Mouse (Mus musculus): ENCODE measurements around the gene Arhgef19. TPM values are rescaled to one million over a fixed set of nuclear protein-coding genes. Genes with fewer than 3 reads are reported as not detected.

Arhgef19 gene
- 20.4 and 21.8 TPM in 2 replicates for polyA plus RNA-seq (2012; rRNA removed)
- polyA plus RNA-seq (2014; fragmentation: Nextera tagmentation; extraction: Ambion mirVana), result 15.3 and 18.7 TPM in 2 replicates

DNA sequence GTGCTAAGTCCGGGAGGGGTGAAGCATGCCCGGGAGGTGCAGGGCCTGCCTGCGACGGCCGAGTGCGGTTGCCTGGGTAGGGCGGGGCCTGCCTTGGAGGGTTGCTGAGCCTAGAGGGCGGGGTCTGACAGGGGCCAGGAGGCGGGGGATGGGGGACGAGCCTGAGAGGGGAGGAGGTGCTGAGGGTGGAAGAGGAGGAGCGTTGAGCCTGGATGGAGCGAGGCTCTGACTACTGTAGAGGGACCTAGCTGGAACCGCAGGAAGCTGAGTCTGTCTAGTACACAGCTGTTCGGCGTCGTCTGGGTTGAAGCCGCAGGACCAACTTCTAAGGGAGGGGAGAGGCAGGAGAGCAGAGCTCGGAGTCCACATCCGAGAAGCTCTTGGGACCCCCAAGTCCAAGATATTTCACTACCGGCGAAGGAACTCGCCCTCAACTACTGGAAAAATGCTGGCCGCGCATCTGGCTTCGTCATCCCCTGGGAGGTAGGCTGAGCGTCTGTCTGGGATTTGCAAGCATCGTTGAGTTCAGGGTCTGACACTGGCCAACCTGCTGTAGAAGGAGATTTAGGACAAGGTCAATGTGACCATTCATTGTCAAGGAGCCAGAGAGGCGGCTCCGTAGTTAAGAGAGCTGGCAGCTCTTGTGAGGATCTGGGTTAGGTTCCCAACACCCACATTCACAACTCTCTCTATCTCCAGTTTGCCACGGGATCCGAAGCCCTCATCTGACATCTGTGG lies at the start of gene Arhgef19:
Gene Arhgef19, plus strand, starts transcription at position 112 of the 738 bp plus-strand sequence.
- Histone ChIP-seq H3K4me3 (replicated peaks; ENCODE audit: low read length) (peak within 1 kb of the TSS; percentile 46), H3K27me3 (ENCODE audit: control insufficient read depth, insufficient read depth, low read length) (peaks cover 37% of the 10 kb centered on the region), H3K9me3 (ENCODE audit: control insufficient read depth, low read length) (no peaks in the 10 kb centered on the region), H3K4me1 (ENCODE audit: control insufficient read depth, insufficient read depth, low read length) (peaks cover 36% of the 10 kb centered on the region), H3K4me2 (replicated peaks; ENCODE audit: low read depth, low read length, severe bottlenecking) (peak within 1 kb of the TSS; percentile 72), H3K9ac (ENCODE audit: low read depth, low read length, severe bottlenecking) (peak within 1 kb of the TSS; percentile 45), H3K27ac (replicated peaks; ENCODE audit: low read depth, low read length) (no peak within 1 kb of the TSS; the same call in 1 of the 2 replicates), H3K36me3 (ENCODE audit: control insufficient read depth, insufficient read depth, low read length) (no peaks in the 10 kb centered on the region)
- no peak for TF ChIP-seq POLR2A (IDR thresholded peaks at IDR 0.05; ENCODE audit: borderline replicate concordance, extremely low read depth, insufficient read depth, insufficient read length)
- under 1% methylated on average over 28 of the region's 31 CpGs for WGBS
- ATAC-seq (ENCODE audit: low FRiP score, low read depth) (peak; percentile 92), DNase-seq (ENCODE audit: low spot score) (peak; percentile 84)

DNA sequence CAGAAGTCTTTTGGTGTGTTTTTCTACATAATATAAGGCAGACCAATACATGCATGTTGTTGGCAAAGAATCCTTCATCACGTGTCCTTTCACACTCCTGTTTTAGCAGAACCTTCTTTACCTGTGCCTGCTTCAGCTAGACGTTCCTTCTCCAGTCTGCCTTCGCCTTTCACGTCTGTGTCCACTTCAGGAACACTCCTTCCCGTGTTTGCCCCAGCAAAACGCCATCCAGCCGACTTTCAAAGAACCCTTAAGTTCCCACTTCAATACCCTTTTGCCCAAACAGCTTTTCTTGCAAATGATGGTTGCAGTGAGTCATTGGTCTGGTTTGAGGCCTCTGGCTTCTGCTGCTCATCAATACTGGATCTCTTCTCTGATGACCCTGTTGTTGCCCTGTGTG lies 48.0 kb upstream of the Arhgef19 start:
- Histone ChIP-seq H3K36me3 (ENCODE audit: control insufficient read depth, insufficient read depth, low read length) (peaks cover 58% of the 10 kb centered on the region), H3K4me2 (replicated peaks; ENCODE audit: low read depth, low read length, severe bottlenecking) (no peak overlapping the region), H3K4me3 (replicated peaks; ENCODE audit: low read length) (no peak overlapping the region), H3K27ac (replicated peaks; ENCODE audit: low read depth, low read length) (no peak overlapping the region), H3K27me3 (ENCODE audit: control insufficient read depth, insufficient read depth, low read length) (no peaks in the 10 kb centered on the region), H3K9me3 (ENCODE audit: control insufficient read depth, low read length) (no peaks in the 10 kb centered on the region), H3K4me1 (ENCODE audit: control insufficient read depth, insufficient read depth, low read length) (peaks cover 18% of the 10 kb centered on the region), H3K9ac (ENCODE audit: low read depth, low read length, severe bottlenecking) (no peak overlapping the region)
- DNase-seq (ENCODE audit: low spot score) (no peak), ATAC-seq (ENCODE audit: low FRiP score, low read depth) (no peak)
- WGBS, result 88% methylated on average over 7 of the region's 7 CpGs
- TF ChIP-seq POLR2A (IDR thresholded peaks at IDR 0.05; ENCODE audit: borderline replicate concordance, extremely low read depth, insufficient read depth, insufficient read length), result no peak

DNA sequence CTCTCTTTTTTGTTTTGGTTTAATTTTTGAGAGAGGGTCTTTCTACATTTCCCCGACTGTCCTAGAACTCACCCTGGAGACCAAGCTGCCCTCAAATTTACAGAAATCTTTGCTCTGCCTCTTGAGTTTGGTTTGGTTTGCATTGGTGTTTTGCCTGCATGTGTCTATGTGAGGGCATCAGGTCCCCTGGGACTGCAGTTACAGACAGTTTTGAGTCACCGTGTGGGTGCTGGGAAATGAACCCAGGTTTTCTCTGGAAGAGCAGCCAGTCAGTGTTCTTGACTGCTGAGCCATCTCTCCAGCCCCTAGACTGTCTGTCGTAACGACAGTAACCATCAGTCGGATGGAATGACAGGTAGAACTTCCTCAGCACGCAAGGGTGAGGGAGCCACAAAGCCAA lies 44.7 kb upstream of the Arhgef19 start:
- 95% methylated on average over 6 of the region's 6 CpGs for WGBS
- no peak for DNase-seq (ENCODE audit: low spot score)
- H3K4me3 ChIP-seq (replicated peaks; ENCODE audit: low read length), result no peak overlapping the region

DNA sequence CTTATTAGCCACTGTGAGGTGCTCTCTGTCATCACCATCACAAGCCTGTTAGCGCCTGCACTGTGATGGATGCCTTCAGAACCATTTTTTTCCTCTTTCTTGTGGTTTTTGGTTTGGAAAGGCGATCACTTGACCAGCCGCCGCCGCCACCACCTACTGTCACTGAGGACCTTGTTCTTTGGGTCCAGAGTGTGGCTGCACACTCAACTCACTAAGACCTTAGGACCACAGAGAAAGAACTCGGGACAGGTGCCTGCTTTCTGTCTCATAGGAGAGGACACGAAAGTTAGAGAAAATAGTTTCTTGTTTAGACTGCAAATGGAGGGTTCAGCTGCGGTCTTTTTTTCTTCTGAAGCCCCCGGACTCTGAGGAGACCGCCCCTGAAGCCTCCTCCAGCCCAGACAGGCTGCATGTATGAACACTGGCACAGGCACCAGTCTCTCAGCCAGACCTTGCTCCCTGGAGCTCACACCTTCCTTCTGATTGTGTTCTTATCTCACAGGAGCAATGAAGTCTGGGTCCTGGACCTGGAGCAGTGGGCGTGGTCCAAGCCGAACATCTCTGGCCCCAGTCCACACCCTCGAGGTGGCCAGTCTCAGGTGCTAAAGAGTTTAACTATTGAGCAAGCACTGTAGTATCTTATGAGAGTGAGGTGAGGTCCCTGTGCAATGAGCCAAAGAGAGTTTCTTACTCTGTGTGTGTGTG lies 42.2 kb upstream of the Arhgef19 start:
- H3K27ac ChIP-seq (replicated peaks; ENCODE audit: low read depth, low read length), result no peak overlapping the region
- no peaks in the 10 kb centered on the region for H3K4me1 ChIP-seq (ENCODE audit: control insufficient read depth, insufficient read depth, low read length)
- WGBS, result 97% methylated on average over 13 of the region's 13 CpGs
- no peaks in the 10 kb centered on the region for H3K27me3 ChIP-seq (ENCODE audit: control insufficient read depth, insufficient read depth, low read length)
- no peak for TF ChIP-seq POLR2A (IDR thresholded peaks at IDR 0.05; ENCODE audit: borderline replicate concordance, extremely low read depth, insufficient read depth, insufficient read length)
- H3K36me3 ChIP-seq (ENCODE audit: control insufficient read depth, insufficient read depth, low read length), result peaks cover 88% of the 10 kb centered on the region
- no peaks in the 10 kb centered on the region for H3K9me3 ChIP-seq (ENCODE audit: control insufficient read depth, low read length)
- DNase-seq (ENCODE audit: low spot score), result no peak
- H3K4me3 ChIP-seq (replicated peaks; ENCODE audit: low read length), result no peak overlapping the region
- H3K4me2 ChIP-seq (replicated peaks; ENCODE audit: low read depth, low read length, severe bottlenecking), result no peak overlapping the region
- H3K9ac ChIP-seq (ENCODE audit: low read depth, low read length, severe bottlenecking), result no peak overlapping the region
- no peak for ATAC-seq (ENCODE audit: low FRiP score, low read depth)

More for the DNA sequence above, 44.7 kb upstream of the Arhgef19 start:
- H3K27me3 ChIP-seq (ENCODE audit: control insufficient read depth, insufficient read depth, low read length), result no peaks in the 10 kb centered on the region
- TF ChIP-seq POLR2A (IDR thresholded peaks at IDR 0.05; ENCODE audit: borderline replicate concordance, extremely low read depth, insufficient read depth, insufficient read length), result no peak
- no peak overlapping the region for H3K27ac ChIP-seq (replicated peaks; ENCODE audit: low read depth, low read length)
- H3K4me1 ChIP-seq (ENCODE audit: control insufficient read depth, insufficient read depth, low read length), result no peaks in the 10 kb centered on the region
- H3K36me3 ChIP-seq (ENCODE audit: control insufficient read depth, insufficient read depth, low read length), result peaks cover 89% of the 10 kb centered on the region
- no peaks in the 10 kb centered on the region for H3K9me3 ChIP-seq (ENCODE audit: control insufficient read depth, low read length)
- ATAC-seq (ENCODE audit: low FRiP score, low read depth), result no peak
- H3K9ac ChIP-seq (ENCODE audit: low read depth, low read length, severe bottlenecking), result no peak overlapping the region
- H3K4me2 ChIP-seq (replicated peaks; ENCODE audit: low read depth, low read length, severe bottlenecking), result no peak overlapping the region

DNA sequence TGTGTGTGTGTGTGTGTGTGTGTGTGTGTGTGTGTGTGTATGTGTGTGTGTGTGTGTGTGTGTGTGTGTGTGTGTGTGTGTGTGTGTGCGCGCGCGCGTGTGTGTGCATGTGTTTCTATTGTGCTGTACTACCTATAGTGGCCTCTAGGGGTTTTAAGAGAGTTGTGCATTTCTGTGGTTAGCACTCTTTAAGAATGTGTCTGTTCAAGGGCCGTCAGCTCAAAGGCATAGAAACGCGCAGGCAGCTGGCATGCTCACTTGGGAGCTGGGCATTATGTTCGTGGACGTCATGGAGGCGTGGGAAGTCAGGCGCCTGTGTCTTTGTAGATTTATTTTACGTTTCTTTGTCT lies 41.6 kb upstream of the Arhgef19 start:
- TF ChIP-seq POLR2A (IDR thresholded peaks at IDR 0.05; ENCODE audit: borderline replicate concordance, extremely low read depth, insufficient read depth, insufficient read length), result no peak
- Histone ChIP-seq H3K36me3 (ENCODE audit: control insufficient read depth, insufficient read depth, low read length) (peaks cover 90% of the 10 kb centered on the region), H3K9me3 (ENCODE audit: control insufficient read depth, low read length) (no peaks in the 10 kb centered on the region), H3K27ac (replicated peaks; ENCODE audit: low read depth, low read length) (no peak overlapping the region), H3K4me2 (replicated peaks; ENCODE audit: low read depth, low read length, severe bottlenecking) (no peak overlapping the region), H3K4me1 (ENCODE audit: control insufficient read depth, insufficient read depth, low read length) (no peaks in the 10 kb centered on the region), H3K27me3 (ENCODE audit: control insufficient read depth, insufficient read depth, low read length) (no peaks in the 10 kb centered on the region), H3K9ac (ENCODE audit: low read depth, low read length, severe bottlenecking) (no peak overlapping the region), H3K4me3 (replicated peaks; ENCODE audit: low read length) (no peak overlapping the region)
- 87% methylated on average over 13 of the region's 13 CpGs for WGBS
- no peak for ATAC-seq (ENCODE audit: low FRiP score, low read depth)
- no peak for DNase-seq (ENCODE audit: low spot score)

Measured in limb, embryonic 14.5 days (tissue).